Mouse (Mus musculus): ENCODE data around the gene Btrc. TPM values are rescaled to one million over a fixed set of nuclear protein-coding genes. Genes with fewer than 3 reads are reported as not detected.

Btrc gene
- total RNA-seq, 2 experiments from 2014 or later: 16.0 to 19.4 TPM

DNA sequence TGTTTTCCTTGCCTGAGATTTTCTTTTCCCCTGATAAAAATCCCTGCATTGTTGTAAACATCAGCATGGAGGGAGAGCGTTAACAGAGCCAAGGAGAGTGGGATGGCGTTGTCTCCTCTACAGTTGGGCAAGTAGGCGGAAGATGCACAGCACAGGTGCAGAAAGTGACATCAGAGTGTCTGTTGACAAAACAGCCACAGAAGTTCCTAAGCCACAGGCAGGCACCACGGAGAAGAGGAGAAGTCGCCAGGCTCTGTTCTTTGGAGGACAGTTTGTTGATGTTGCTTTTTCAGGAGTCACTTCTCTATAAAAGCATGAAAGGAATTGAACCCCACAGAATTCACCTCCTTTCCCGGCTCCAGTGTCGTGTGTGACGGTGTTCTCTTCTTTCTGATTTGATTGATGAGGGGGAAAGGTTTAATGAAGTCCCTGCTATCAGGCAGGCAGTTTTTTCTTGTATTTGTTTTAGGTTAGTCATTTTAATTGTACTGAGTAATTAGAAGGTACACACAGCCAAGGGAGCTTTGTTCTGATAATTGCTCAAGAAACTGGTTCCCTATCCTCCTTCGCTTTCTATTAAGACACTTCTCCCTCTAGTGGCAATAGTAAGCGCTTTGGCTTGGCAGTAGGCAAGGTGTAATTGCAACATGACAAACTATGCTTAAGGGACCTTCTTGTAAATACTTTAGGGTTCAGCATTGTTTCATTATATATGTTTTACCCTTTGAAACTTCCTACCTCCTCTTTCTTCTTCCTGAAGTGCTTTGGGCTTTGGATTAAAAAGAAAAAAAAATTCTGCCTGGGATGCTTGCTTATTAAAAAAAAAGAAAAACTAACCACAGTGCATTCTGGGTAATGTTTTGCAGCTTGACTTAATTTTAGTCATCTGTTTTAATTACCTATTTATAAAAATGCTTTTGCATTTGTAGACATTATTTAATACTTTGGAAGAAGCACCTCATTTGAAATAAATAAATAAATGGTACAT is 97.5 kb downstream of the Btrc start:
- ATAC-seq (replicated peaks; ENCODE audit: poor library complexity, severe bottlenecking): peak; percentile 79

DNA sequence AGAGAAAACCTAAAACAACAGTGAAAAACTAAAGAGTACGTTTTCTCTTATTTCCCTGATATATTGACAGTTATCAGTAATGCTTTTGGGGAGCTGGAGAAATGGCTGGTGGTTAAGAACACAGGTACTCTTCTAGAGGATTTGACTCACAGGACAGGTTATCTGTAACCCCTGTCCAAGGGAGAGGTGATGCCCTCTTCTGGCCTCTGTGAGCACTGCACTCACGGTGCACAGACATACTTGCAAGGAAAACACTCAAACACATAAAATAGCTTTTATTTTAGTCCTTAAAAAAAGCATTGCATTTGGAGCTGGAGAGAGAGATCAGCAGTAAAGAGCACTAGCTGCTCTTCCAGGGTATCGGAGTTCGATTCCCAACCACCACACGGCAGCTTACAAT is 106.2 kb downstream of the Btrc start:
- ATAC-seq (replicated peaks; ENCODE audit: poor library complexity, severe bottlenecking): no peak

DNA sequence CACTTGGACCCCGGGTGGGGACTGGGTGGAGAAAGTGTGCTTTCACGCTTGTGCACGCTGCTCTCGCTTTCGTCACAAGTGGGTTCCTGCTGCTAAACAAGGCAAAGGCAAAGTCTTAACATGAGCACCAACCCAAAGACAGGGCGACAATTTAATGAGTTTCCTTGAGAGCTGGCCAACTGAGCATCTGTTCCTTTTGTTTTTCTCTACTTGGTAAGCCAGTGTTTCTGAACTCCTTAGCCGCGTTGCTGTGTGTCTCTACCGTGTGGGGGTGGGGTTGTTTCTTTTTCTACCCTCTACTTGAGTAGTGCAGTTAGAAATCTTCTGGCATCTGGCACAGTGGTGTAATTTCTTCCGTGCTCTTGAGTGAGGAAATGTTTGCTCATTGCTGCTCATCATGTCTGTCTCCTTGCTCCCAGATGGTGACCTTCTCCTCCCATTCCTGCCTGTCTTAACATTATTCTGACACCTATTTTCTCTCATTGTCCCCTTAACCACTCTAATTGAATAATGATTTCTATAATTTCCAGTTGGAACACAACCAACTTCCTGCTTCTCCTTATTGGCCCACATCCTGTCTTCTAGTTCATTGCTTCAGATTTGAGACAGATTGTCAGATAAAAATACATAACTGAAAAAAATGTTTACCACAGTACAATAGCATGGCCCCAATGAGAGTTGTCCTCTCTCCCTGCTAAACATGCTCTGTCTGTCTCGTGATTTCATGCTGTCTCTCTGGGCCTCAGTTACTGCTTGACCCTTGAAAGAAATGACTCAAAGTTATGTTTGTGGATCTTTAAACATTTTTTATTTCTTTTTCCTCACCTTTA is 109.4 kb downstream of the Btrc start:
- peak; percentile 75 for ATAC-seq (replicated peaks; ENCODE audit: poor library complexity, severe bottlenecking)

DNA sequence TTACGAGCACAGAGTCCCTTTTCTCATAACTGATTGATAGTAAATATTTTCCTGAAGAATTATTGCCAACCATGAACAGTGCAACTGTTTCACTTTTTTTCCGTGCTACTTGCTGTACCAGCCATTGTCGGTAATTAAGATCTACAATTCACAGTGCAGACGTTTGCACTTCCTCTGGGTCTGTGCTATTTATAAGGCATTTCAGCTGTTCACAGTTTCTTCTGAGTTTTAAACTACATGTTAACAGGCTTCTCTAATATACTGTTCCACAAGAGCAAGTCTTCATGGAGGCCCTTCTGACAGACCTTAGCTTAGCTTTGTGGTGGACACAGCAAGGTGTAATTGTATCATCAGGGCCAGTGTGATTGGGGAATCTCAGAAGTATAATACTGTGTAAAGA is 111.2 kb downstream of the Btrc start:
- no peak for ATAC-seq (replicated peaks; ENCODE audit: poor library complexity, severe bottlenecking)

DNA sequence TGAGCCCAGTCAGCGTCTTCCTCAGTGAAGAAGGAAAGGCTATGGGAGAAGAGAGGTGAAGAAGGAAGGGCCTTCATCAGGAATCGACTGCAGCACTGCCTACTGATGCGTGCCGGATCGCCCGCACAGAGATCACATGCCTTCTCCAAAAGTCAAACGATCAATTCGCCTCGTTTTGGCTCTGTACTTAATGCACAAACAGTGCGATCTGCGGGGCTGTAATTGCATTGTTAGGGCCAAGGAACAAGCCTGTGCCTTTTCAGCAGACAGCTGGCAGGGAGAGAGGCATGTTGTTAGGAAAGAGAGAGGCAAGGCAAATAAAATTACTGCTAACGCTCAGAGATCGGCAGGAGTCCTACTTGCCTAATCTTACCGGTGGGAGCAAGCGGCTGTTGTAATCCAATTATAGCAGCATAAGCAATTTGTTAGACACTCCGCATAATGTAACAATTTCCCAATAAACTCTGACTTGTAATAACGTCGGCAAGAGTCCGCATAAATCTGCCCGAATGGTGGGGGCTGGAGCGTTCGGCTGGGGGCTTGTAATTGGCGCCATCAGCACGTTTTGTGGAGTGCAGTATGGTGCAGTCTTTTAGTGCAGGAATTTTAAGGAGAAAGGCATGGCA is 112.5 kb downstream of the Btrc start:
- peak; percentile 47 for ATAC-seq (replicated peaks; ENCODE audit: poor library complexity, severe bottlenecking)

DNA sequence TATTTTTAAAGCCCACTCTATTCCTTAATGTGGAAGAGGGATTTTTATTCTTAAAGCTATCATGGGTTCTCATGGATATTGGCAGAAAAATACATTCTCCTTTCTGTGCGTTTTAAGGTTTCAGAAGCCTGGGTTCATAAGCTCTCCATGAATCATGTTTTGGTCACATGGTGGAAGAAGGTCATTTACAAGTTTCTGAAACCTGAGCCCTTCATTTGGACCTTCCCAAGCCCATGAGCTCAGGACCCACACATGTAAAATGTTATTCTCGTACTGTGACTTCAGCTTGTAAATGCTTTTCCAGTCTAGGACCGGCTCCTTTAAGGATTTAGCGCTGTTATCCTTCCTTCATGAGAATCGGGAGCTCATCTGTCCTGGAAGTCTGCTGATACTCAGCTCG is 116.0 kb downstream of the Btrc start:
- ATAC-seq (replicated peaks; ENCODE audit: poor library complexity, severe bottlenecking): no peak

DNA sequence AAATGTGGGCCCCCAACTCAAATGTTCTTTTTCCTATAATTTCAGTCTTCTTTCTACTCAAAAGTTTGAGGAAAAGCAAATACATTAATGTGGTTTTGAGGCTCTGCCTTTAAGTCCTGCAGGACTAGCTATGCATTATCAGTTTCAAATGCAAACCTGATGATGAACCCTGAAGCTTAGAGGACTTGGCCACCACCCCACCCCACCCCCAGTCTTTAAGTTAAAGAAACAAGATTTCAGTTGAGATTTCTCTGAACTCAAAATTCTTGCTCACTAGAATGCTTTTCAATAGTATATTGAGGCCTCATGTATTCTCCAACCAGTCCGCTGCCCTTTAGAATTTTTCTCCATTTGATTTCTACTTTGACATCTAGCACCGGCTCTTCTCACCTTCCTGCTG is 117.0 kb downstream of the Btrc start:
- ATAC-seq (replicated peaks; ENCODE audit: poor library complexity, severe bottlenecking): no peak

DNA sequence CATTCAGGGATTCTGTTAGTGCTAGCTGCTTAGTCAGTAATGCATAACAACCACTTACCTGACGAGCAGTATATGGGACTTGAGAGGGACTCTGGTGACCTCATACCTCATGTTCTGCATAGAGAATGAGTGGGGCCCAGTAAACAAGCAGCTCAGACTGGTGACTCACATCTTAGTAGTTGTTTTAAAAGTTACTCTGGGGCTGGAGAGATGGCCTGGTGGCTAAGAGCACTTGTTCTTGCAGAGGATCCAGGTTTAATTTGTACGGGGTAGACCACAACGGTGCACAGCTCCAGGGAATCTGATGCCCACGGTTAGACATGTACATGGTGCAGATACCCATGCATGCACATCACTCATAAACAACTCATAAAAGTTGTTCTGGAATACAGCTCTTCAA is 117.4 kb downstream of the Btrc start:
- no peak for ATAC-seq (replicated peaks; ENCODE audit: poor library complexity, severe bottlenecking)

DNA sequence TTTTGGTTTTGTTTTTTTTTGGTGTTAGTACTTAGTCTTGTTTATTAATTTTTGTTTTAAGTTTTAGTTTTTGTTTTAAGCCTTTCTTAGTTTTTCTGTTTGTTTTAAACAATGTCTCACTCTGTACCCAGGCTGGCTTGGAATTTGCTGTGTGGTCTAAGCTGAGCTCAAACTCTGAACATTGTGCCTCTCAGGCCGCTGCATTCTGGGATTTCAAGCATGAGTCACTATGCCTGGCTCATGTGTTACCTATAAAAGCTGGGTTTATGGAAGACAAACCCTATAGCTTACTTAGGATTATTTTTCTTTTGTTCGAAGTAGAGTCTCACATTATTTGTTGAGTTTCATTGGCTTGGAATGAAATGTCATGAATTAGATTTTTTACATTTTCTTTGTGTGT is 119.9 kb downstream of the Btrc start:
- ATAC-seq (replicated peaks; ENCODE audit: poor library complexity, severe bottlenecking): no peak

DNA sequence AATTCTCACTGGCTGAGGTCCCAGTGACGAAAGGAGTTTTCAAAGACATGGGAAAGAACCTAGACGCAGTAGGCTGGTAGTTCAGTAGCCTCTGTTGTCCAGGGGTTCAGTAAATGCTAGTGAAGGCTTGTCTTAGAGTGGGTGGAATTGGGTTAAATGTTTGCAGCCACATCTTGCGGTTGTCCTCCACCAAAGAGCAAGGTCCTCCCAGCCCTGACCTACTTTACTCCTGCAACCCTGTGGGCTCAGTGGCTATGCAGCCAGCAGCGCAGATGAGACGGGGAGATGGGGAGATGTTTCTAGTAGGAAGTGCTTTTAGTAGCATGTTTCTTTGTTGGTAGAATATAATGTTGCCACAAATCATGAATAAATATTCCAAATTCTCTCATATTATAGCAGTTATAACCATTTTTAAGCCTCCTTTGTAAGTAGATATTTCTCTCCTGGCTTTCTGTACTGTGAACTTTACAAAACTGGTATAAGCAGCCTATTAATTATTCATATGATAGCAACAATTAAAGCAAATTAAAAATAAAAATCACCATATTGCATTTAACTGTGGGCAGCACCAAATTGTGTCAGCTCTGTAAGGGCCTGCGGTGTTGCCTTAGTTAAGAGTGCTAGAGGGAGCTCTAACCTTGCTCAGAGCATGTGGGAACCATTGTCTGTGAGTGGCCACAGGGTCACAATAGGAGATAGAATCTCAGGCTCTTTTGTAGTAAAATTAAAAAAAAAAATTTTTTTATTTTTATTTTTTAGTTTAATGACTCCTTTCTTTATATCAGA is 122.9 kb downstream of the Btrc start:
- ATAC-seq (replicated peaks; ENCODE audit: poor library complexity, severe bottlenecking): no peak

DNA sequence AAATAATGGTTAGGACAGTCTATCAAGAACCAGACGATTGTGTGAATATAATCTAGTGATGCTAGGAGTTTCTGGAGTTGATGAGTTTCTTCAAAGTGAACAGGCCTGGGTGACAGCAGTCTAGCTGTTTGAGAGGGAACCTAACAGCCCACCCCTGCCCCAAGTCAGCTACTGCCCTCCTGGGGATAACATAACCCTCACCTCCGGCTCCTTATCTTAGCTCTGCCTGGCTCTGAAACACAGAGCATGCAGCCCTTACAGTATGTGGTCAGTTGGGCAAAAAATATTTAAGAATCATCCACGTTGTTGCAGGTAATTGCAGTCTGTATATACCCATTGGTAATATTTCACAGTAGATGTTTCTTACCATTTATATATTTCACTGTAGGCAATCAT is 123.5 kb downstream of the Btrc start:
- ATAC-seq (replicated peaks; ENCODE audit: poor library complexity, severe bottlenecking): no peak

DNA sequence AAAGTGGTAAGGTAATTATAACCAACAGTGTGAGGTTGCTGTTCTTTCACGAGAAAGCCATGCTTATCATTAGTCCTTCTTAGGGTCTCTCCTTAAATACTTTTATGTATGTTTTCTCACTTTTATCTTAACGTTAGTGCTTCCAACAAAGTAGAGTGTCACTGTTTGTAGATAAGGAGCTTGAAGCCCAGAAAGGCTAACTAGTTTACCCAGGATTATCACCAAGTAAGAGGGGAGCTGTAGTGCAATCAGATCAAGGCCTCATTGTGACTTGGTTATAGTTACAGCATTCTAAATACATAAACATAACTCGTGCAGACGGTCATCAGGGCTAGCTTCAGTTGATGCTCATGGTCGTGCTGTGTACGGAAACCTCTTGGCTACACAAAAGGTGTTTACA is 126.4 kb downstream of the Btrc start:
- no peak for ATAC-seq (replicated peaks; ENCODE audit: poor library complexity, severe bottlenecking)

DNA sequence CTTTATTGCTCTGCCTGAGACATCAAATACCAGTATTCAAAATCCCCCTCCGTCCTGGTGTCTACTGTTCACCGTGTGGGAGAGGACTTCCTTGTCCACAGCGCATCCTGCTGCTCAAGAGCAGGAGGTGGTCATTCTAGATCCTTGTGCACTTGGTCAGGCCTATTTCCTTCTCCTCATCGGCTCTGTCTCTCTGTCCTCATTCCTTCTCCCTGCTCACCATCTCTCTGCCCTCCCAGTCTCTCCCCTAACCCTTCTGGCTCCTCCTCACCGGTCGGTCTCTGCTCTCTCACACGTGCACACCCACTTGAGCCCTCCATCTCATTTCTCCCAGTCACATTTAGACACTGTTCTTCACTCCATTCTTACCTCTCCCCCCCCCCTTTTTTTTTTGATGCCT is 127.7 kb downstream of the Btrc start:
- ATAC-seq (replicated peaks; ENCODE audit: poor library complexity, severe bottlenecking): no peak

DNA sequence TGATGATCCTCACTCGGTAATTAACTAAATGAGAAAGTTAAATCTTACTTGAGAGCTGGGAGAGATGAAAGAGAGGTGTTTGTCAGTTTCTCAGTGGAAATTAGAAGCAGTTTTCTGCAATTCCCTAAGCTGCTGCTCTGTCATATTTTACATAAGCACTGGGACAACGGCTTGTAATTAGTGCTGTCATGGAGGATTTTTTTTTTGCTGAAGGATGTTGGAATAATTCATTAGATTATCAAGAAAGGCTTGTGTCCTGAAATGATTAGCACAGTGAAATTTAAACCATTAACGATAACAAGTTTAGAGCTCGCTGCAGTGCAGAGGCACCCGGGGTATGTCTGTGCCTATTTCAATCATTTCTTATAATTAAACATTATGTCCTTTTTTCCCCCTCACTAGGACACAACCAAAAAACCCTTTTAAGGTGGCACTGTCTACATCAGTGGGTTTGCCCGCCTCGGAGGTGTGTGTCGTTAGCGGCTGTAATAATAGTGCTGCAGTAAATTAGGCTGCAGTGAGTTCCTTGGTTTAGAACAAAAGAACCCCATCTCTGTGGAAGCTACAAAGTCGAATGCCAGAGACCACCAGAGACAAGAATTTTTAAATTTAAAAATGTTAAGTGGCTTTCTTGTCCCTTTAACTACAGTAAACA is 130.7 kb downstream of the Btrc start:
- no peak for ATAC-seq (replicated peaks; ENCODE audit: poor library complexity, severe bottlenecking)

DNA sequence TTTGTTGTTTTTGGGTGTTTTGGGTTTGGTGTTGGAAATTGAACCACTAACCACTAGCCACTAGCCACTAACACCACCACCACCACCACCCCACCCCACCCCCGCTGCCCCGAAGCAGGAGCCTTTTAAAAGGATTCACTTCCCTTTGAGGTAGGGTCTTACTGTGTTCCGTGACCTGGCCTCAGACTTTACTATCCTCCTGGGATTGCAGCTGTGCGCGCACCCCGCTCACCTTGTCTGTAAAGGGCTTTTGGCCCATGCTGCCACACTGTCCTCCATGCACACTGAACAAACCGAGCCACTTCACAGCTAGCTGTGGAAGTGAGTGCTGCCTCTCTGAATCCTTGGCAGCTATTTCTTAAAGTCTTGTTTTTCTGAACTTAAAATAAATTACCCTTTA is 141.9 kb downstream of the Btrc start:
- no peak for ATAC-seq (replicated peaks; ENCODE audit: poor library complexity, severe bottlenecking)

DNA sequence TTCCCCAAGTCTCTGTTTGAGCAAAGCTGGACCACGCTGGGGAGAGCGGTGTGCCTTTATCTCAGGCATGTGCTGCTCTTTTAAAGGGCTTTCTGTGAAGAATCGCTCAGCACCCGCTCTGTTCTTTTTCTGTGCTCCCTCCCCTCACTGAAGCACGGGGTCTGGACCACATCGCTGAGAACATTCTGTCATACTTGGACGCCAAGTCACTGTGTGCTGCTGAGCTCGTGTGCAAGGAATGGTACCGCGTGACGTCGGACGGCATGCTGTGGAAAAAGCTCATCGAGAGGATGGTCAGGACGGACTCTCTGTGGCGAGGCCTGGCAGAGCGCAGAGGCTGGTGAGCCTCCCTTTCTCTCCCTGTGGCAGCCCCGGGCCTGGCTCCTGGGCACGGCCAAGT is 144.0 kb downstream of the Btrc start:
- ATAC-seq (replicated peaks; ENCODE audit: poor library complexity, severe bottlenecking): no peak

DNA sequence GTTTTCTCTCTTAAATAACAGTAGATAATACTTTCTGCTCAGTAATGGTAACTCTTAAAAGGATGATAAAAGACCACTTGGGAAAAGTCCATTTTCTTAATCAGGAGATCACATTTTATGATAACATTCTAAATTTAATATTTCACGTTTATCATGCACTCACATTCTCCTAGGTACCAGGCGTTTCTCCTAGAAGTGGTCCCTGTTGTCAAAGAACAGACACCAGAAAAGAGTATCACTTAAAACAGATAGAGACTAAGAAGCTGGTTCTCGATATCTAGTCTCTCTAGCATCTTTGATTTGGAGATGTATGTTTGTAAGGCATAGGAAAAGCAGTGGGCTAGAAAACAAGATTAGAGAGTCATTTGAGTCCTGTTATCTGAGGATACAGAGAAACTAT is 147.1 kb downstream of the Btrc start:
- ATAC-seq (replicated peaks; ENCODE audit: poor library complexity, severe bottlenecking): no peak

DNA sequence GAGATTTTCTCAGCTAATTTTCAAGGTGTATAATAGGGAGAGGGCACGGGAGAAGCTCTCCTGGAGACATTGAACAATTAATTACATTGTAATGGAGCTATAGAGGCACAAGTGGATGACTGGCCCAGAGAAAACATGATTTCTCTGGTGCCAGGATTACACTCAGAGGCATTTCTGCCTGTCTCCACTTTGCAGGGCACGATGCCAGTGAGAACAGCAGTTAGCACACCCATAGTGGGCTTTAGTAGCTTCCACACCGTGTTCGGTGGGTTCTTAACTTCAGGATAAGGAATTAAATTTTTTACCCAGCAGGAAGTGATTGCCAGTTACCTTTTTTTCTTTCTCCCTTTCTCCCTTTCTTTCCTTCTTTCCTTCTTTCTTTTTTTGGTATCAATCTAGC is 147.9 kb downstream of the Btrc start:
- ATAC-seq (replicated peaks; ENCODE audit: poor library complexity, severe bottlenecking): no peak

DNA sequence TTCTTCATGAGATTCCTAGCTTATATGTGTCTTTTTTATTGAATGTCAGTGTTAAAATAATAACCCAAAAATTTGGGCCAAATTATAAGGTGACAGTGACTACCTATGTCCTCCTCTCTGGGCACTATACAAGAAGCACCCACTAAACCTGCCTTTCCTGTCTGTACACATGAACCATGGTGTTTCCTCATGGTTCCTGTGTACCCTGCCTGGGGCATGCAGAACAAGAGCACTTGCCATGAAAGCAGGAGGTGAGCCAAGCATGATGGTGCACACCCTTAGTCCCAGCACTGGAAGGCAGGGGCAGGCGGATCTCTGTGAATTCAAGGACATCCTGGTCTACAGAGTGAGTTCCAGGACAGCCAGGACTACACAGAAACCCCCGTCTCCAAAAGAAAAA is 151.8 kb downstream of the Btrc start:
- no peak for ATAC-seq (replicated peaks; ENCODE audit: poor library complexity, severe bottlenecking)

DNA sequence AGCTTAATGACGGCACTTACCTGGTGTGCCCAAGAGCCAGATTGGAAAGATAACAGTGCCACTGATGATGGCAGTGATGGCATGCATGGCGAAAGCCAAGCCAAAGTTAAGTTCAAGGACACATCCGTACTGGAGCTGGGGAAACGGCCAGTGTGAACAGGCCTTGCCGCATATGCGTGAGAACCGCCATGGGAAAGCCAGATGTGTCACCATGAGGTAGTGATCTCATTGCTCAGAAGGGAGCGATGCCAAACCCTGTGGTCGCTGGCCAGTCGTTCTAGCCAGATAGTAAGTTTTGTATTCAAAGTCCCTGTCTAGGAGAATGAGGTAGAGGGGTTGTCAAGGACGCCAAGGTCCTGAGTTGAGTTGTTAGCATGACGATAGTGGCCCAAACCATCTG is 152.7 kb downstream of the Btrc start:
- no peak for ATAC-seq (replicated peaks; ENCODE audit: poor library complexity, severe bottlenecking)

Measured in granulocyte monocyte progenitor cell, adult 5-6 weeks (primary cell).